Mouse (Mus musculus) hindbrain, embryonic 11.5 days (tissue): Measurements from ENCODE around the gene Iqsec1. TPM values are rescaled to one million over a fixed set of nuclear protein-coding genes. Genes with fewer than 3 reads are reported as not detected.

Source experiments
- ATAC-seq: fragments of 200-750 bp; cut with Nextera tagmentation; 2 replicates; pipeline ENCODE4 v1.8.0; 2017; ENCODE audit warnings: mild to moderate bottlenecking, moderate TSS enrichment, moderate library complexity; ENCODE audit not compliant: low FRiP score
- DNase-seq: peaks from one replicate; pipeline ENCODE4 v3.0.0-alpha.2; 2015; ENCODE audit warnings: low spot score
- H3K27ac ChIP-seq: fragments of 300-500 bp; sonication (generic); 2 replicates; pipeline ENCODE4 v1.5.1; 2014; ENCODE audit warnings: mild to moderate bottlenecking, low read depth, low read length
- H3K27me3 ChIP-seq: fragments of 300-500 bp; sonication (generic); 2 replicates; pipeline ENCODE4 v1.6.1; 2014; ENCODE audit warnings: mild to moderate bottlenecking, low read length, moderate library complexity, mixed read lengths; ENCODE audit not compliant: control insufficient read depth, insufficient read depth
- H3K36me3 ChIP-seq: fragments of 300-500 bp; sonication (generic); 2 replicates; pipeline ENCODE4 v1.6.1; 2014; ENCODE audit warnings: mild to moderate bottlenecking, low read length, moderate library complexity, mixed read lengths; ENCODE audit not compliant: control insufficient read depth, insufficient read depth
- H3K4me1 ChIP-seq: fragments of 300-500 bp; sonication (generic); replicated peaks from 2 replicates; pipeline ENCODE4 v1.6.1; 2014; ENCODE audit warnings: low read length, mixed read lengths; ENCODE audit not compliant: control insufficient read depth, insufficient read depth
- H3K4me2 ChIP-seq: fragments of 300-500 bp; sonication (generic); replicated peaks from 2 replicates; pipeline ENCODE4 v1.6.1; 2014; ENCODE audit warnings: mild to moderate bottlenecking, low read depth, low read length
- H3K4me3 ChIP-seq: fragments of 300-500 bp; sonication (generic); 2 replicates; pipeline ENCODE4 v1.5.1; 2014; ENCODE audit warnings: low read depth, low read length
- H3K9ac ChIP-seq: fragments of 300-500 bp; sonication (generic); 2 replicates; pipeline ENCODE4 v1.6.1; 2014; ENCODE audit warnings: low read depth, low read length
- H3K9me3 ChIP-seq: fragments of 300-500 bp; sonication (generic); 2 replicates; pipeline ENCODE4 v1.6.1; 2016; ENCODE audit warnings: low read length; ENCODE audit not compliant: control insufficient read depth
- WGBS: fragments of 180-500 bp; shearing (Covaris S2); extraction: QIAGEN DNeasy Blood & Tissue Kit; methylation state at CpG from one replicate; pipeline ENCODE4 v1.1.7; 2014; 5-methylcytosine and 5-hydroxymethylcytosine counted together
- polyA plus RNA-seq: library from polyadenylated mRNA; unstranded; fragments of >200 nt; fragmentation: Nextera tagmentation; extraction: Ambion mirVana; gene quantifications from 2 replicates; pipeline ENCODE4 v1.2.1, GENCODE M21; 2014

Iqsec1 gene
- polyA plus RNA-seq, 1 experiment from 2014 or later, result 22.4 TPM

GRCm38 (mm10) chr6:90610248-90610647 is 378.2 kb downstream of the Iqsec1 start:
- peaks cover 2% of the 10 kb centered on the region for H3K27me3 ChIP-seq
- no peaks in the 10 kb centered on the region for H3K4me1 ChIP-seq
- H3K4me2 ChIP-seq, result no peak overlapping the region
- H3K4me3 ChIP-seq, result no peak overlapping the region
- no peaks in the 10 kb centered on the region for H3K36me3 ChIP-seq
- no peaks in the 10 kb centered on the region for H3K9me3 ChIP-seq
- no peak overlapping the region for H3K9ac ChIP-seq
- DNase-seq (no peak), ATAC-seq (no peak)
- 93% methylated on average over 5 of the region's 5 CpGs for WGBS
- no peak overlapping the region for H3K27ac ChIP-seq

GRCm38 (mm10) chr6:90608186-90608585 is 380.3 kb downstream of the Iqsec1 start:
- no peaks in the 10 kb centered on the region for H3K9me3 ChIP-seq
- no peak overlapping the region for H3K9ac ChIP-seq
- H3K4me2 ChIP-seq, result no peak overlapping the region
- no peak overlapping the region for H3K4me3 ChIP-seq
- no peak overlapping the region for H3K27ac ChIP-seq
- DNase-seq, result peak; percentile 25
- peaks cover 2% of the 10 kb centered on the region for H3K27me3 ChIP-seq
- ATAC-seq, result no peak
- no peaks in the 10 kb centered on the region for H3K36me3 ChIP-seq
- 64% methylated on average over 6 of the region's 6 CpGs for WGBS
- no peaks in the 10 kb centered on the region for H3K4me1 ChIP-seq

- H3K4me1 ChIP-seq, result no peaks in the 10 kb centered on the region
- DNase-seq, result peak; percentile 80
- no peak overlapping the region for H3K27ac ChIP-seq
- no peak for ATAC-seq
- H3K9ac ChIP-seq, result no peak overlapping the region
- H3K9me3 ChIP-seq, result no peaks in the 10 kb centered on the region
- H3K4me2 ChIP-seq, result no peak overlapping the region
- 19% methylated on average over 5 of the region's 5 CpGs for WGBS
- no peaks in the 10 kb centered on the region for H3K36me3 ChIP-seq
- peaks cover 2% of the 10 kb centered on the region for H3K27me3 ChIP-seq
- no peak overlapping the region for H3K4me3 ChIP-seq
Measured at GRCm38 (mm10) chr6:90607196-90607595, 381.3 kb downstream of the Iqsec1 start.

- H3K4me2 ChIP-seq, result no peak overlapping the region
- H3K27me3 ChIP-seq, result peaks cover 2% of the 10 kb centered on the region
- peak; percentile 86 for DNase-seq
- no peaks in the 10 kb centered on the region for H3K36me3 ChIP-seq
- H3K4me1 ChIP-seq, result no peaks in the 10 kb centered on the region
- WGBS, result 22% methylated on average over 7 of the region's 7 CpGs
- no peak overlapping the region for H3K9ac ChIP-seq
- H3K4me3 ChIP-seq, result no peak overlapping the region
- H3K27ac ChIP-seq, result no peak overlapping the region
- ATAC-seq, result no peak
- no peaks in the 10 kb centered on the region for H3K9me3 ChIP-seq
Measured at GRCm38 (mm10) chr6:90606538-90606937, 381.9 kb downstream of the Iqsec1 start.

Other genes with a start within 250 kb of the Iqsec1 start
- 11.9 and 12.3 TPM in 2 replicates for gene Nup210, start 128.1 kb upstream of the Iqsec1 start, polyA plus RNA-seq
- 13.2 and 14.5 TPM in 2 replicates for gene Hdac11, start 168.0 kb upstream of the Iqsec1 start, polyA plus RNA-seq
- gene Fbln2, start 223.8 kb upstream of the Iqsec1 start, polyA plus RNA-seq, result 30.7 and 36.5 TPM in 2 replicates